Mouse (Mus musculus): Measurements from ENCODE around the gene Col4a1. TPM values are rescaled to one million over a fixed set of nuclear protein-coding genes. Genes with fewer than 3 reads are reported as not detected.

Col4a1 gene
- polyA plus RNA-seq, 1 experiment from 2014 or later = 68.6 TPM

- no peak for ATAC-seq
- Histone ChIP-seq H3K9ac (ENCODE audit: low read depth, low read length) (no peak overlapping the region), H3K4me3 (ENCODE audit: low read length) (no peak overlapping the region), H3K9me3 (ENCODE audit: control insufficient read depth, low read length) (no peaks in the 10 kb centered on the region), H3K4me1 (ENCODE audit: control insufficient read depth, insufficient read depth, low read depth, low read length) (no peaks in the 10 kb centered on the region; the same call in 1 of the 2 replicates), H3K27me3 (replicated peaks; ENCODE audit: control insufficient read depth, insufficient read depth, low read length) (no peaks in the 10 kb centered on the region), H3K27ac (ENCODE audit: low read depth, low read length) (no peak overlapping the region), H3K36me3 (ENCODE audit: control insufficient read depth, insufficient read depth, low read length) (no peaks in the 10 kb centered on the region), H3K4me2 (ENCODE audit: low read length) (no peak overlapping the region)
- WGBS = 71% methylated on average over 13 of the region's 13 CpGs
Measured at GRCm38 (mm10) chr8:11257079-11258017, 55.3 kb downstream of the Col4a1 start.

- no peaks in the 10 kb centered on the region; the same call in 1 of the 2 replicates for H3K4me1 ChIP-seq (ENCODE audit: control insufficient read depth, insufficient read depth, low read depth, low read length)
- H3K9ac ChIP-seq (ENCODE audit: low read depth, low read length) = no peak overlapping the region
- peak overlapping the region; percentile 1; the same call in 1 of the 2 replicates for H3K27ac ChIP-seq (ENCODE audit: low read depth, low read length)
- H3K4me3 ChIP-seq (ENCODE audit: low read length) = no peak overlapping the region
- WGBS = 74% methylated on average over 7 of the region's 7 CpGs
- ATAC-seq = no peak
- H3K36me3 ChIP-seq (ENCODE audit: control insufficient read depth, insufficient read depth, low read length) = no peaks in the 10 kb centered on the region
- H3K4me2 ChIP-seq (ENCODE audit: low read length) = no peak overlapping the region
- H3K9me3 ChIP-seq (ENCODE audit: control insufficient read depth, low read length) = no peaks in the 10 kb centered on the region
- no peaks in the 10 kb centered on the region for H3K27me3 ChIP-seq (replicated peaks; ENCODE audit: control insufficient read depth, insufficient read depth, low read length)
Measured at GRCm38 (mm10) chr8:11256405-11256804, 56.2 kb downstream of the Col4a1 start.

- WGBS = 86% methylated on average over 7 of the region's 7 CpGs
- H3K4me1 ChIP-seq (ENCODE audit: control insufficient read depth, insufficient read depth, low read depth, low read length) = no peaks in the 10 kb centered on the region; the same call in 1 of the 2 replicates
Measured at GRCm38 (mm10) chr8:11255680-11256079, 56.9 kb downstream of the Col4a1 start.

DNA sequence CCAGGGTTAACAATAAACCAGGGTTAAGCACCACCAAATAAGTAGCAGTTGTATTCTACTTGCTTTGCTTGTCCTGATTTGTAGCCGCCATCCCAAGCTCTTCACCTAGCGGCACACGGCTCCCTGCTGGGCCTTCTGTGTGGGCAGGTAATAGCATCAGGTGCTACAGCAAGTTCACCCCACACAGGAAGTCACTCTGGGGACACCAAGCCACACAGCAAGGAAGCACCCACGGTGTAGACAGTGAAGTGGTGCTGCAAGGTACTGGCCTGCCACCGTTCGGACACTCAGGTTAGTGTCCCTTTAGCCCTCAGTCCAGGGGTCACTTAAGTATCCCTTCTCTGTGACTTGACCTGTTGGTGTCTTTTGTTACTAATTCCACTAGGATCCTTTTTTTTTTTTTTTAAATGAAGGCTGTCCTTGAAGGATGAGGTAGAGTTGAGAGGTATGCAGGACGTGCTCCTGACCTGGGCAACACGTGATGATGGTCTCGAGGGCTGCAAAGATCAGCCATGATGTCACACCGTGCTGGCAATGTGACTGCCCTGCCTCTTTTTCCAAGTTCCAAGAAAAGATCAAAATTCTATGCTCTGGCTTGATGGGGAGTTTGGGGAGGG is 57.6 kb downstream of the Col4a1 start:
- H3K4me3 ChIP-seq (ENCODE audit: low read length) = no peak overlapping the region
- ATAC-seq = no peak
- no peak overlapping the region for H3K4me2 ChIP-seq (ENCODE audit: low read length)
- no peak overlapping the region for H3K9ac ChIP-seq (ENCODE audit: low read depth, low read length)
- no peak overlapping the region for H3K27ac ChIP-seq (ENCODE audit: low read depth, low read length)
- H3K9me3 ChIP-seq (ENCODE audit: control insufficient read depth, low read length) = no peaks in the 10 kb centered on the region
- no peaks in the 10 kb centered on the region; the same call in 1 of the 2 replicates for H3K4me1 ChIP-seq (ENCODE audit: control insufficient read depth, insufficient read depth, low read depth, low read length)
- no peaks in the 10 kb centered on the region for H3K27me3 ChIP-seq (replicated peaks; ENCODE audit: control insufficient read depth, insufficient read depth, low read length)
- WGBS = 89% methylated on average over 10 of the region's 10 CpGs
- no peaks in the 10 kb centered on the region for H3K36me3 ChIP-seq (ENCODE audit: control insufficient read depth, insufficient read depth, low read length)

More at GRCm38 (mm10) chr8:11255680-11256079, 56.9 kb downstream of the Col4a1 start:
- Histone ChIP-seq H3K4me3 (ENCODE audit: low read length) (no peak overlapping the region), H3K4me2 (ENCODE audit: low read length) (no peak overlapping the region), H3K27me3 (replicated peaks; ENCODE audit: control insufficient read depth, insufficient read depth, low read length) (no peaks in the 10 kb centered on the region), H3K9ac (ENCODE audit: low read depth, low read length) (no peak overlapping the region), H3K9me3 (ENCODE audit: control insufficient read depth, low read length) (no peaks in the 10 kb centered on the region), H3K36me3 (ENCODE audit: control insufficient read depth, insufficient read depth, low read length) (no peaks in the 10 kb centered on the region), H3K27ac (ENCODE audit: low read depth, low read length) (no peak overlapping the region)
- ATAC-seq = no peak

GRCm38 (mm10) chr8:11254510-11254909 is 58.1 kb downstream of the Col4a1 start:
- Histone ChIP-seq H3K9ac (ENCODE audit: low read depth, low read length) (no peak overlapping the region), H3K27ac (ENCODE audit: low read depth, low read length) (no peak overlapping the region), H3K36me3 (ENCODE audit: control insufficient read depth, insufficient read depth, low read length) (no peaks in the 10 kb centered on the region), H3K4me2 (ENCODE audit: low read length) (no peak overlapping the region), H3K27me3 (replicated peaks; ENCODE audit: control insufficient read depth, insufficient read depth, low read length) (no peaks in the 10 kb centered on the region), H3K9me3 (ENCODE audit: control insufficient read depth, low read length) (no peaks in the 10 kb centered on the region), H3K4me3 (ENCODE audit: low read length) (no peak overlapping the region), H3K4me1 (ENCODE audit: control insufficient read depth, insufficient read depth, low read depth, low read length) (no peaks in the 10 kb centered on the region; the same call in 1 of the 2 replicates)
- no peak for ATAC-seq
- 73% methylated on average over 2 of the region's 2 CpGs for WGBS

GRCm38 (mm10) chr8:11253556-11253955 is 59.1 kb downstream of the Col4a1 start:
- Histone ChIP-seq H3K4me2 (ENCODE audit: low read length) (no peak overlapping the region), H3K4me1 (ENCODE audit: control insufficient read depth, insufficient read depth, low read depth, low read length) (no peaks in the 10 kb centered on the region; the same call in 1 of the 2 replicates), H3K36me3 (ENCODE audit: control insufficient read depth, insufficient read depth, low read length) (no peaks in the 10 kb centered on the region), H3K4me3 (ENCODE audit: low read length) (no peak overlapping the region), H3K27ac (ENCODE audit: low read depth, low read length) (no peak overlapping the region), H3K9ac (ENCODE audit: low read depth, low read length) (no peak overlapping the region), H3K9me3 (ENCODE audit: control insufficient read depth, low read length) (no peaks in the 10 kb centered on the region), H3K27me3 (replicated peaks; ENCODE audit: control insufficient read depth, insufficient read depth, low read length) (no peaks in the 10 kb centered on the region)
- WGBS = 59% methylated on average over 1 of the region's 1 CpGs
- ATAC-seq = peak; percentile 76

- Histone ChIP-seq H3K4me2 (ENCODE audit: low read length) (no peak overlapping the region), H3K4me3 (ENCODE audit: low read length) (no peak overlapping the region), H3K36me3 (ENCODE audit: control insufficient read depth, insufficient read depth, low read length) (no peaks in the 10 kb centered on the region), H3K27ac (ENCODE audit: low read depth, low read length) (no peak overlapping the region), H3K9me3 (ENCODE audit: control insufficient read depth, low read length) (no peaks in the 10 kb centered on the region), H3K4me1 (ENCODE audit: control insufficient read depth, insufficient read depth, low read depth, low read length) (no peaks in the 10 kb centered on the region; the same call in 1 of the 2 replicates), H3K9ac (ENCODE audit: low read depth, low read length) (no peak overlapping the region), H3K27me3 (replicated peaks; ENCODE audit: control insufficient read depth, insufficient read depth, low read length) (no peaks in the 10 kb centered on the region)
- ATAC-seq = no peak
- 88% methylated on average over 10 of the region's 10 CpGs for WGBS
Measured at GRCm38 (mm10) chr8:11253041-11253440, 59.6 kb downstream of the Col4a1 start.

GRCm38 (mm10) chr8:11252235-11252774 is 60.3 kb downstream of the Col4a1 start:
- H3K9me3 ChIP-seq (ENCODE audit: control insufficient read depth, low read length) = no peaks in the 10 kb centered on the region
- no peak overlapping the region for H3K4me3 ChIP-seq (ENCODE audit: low read length)
- no peaks in the 10 kb centered on the region for H3K36me3 ChIP-seq (ENCODE audit: control insufficient read depth, insufficient read depth, low read length)
- H3K4me2 ChIP-seq (ENCODE audit: low read length) = no peak overlapping the region
- 63% methylated on average over 7 of the region's 7 CpGs for WGBS
- H3K4me1 ChIP-seq (ENCODE audit: control insufficient read depth, insufficient read depth, low read depth, low read length) = no peaks in the 10 kb centered on the region
- no peaks in the 10 kb centered on the region for H3K27me3 ChIP-seq (replicated peaks; ENCODE audit: control insufficient read depth, insufficient read depth, low read length)
- no peak overlapping the region for H3K9ac ChIP-seq (ENCODE audit: low read depth, low read length)
- no peak; the same call in 1 of the 2 replicates for ATAC-seq
- H3K27ac ChIP-seq (ENCODE audit: low read depth, low read length) = no peak overlapping the region

DNA sequence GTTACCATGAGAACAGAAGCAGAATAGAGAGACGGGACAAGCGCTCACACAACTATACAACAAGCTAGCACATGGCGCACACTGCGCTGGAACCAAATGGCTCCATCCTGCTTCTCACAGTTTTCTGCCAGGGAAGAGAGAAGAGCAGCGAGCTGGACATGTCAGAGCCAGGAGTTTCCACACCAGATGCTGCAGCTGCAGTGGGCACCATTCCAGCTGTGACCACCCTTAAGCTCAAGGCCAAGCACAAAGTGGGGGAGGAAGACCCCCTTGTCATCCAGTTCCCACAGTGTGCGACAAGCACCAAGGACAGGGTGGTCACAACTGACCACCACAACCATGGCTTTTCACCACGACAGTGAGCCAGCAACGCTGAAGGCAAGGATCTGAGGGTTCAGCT is 62.5 kb downstream of the Col4a1 start:
- Histone ChIP-seq H3K9me3 (ENCODE audit: control insufficient read depth, low read length) (no peaks in the 10 kb centered on the region), H3K4me2 (ENCODE audit: low read length) (no peak overlapping the region), H3K9ac (ENCODE audit: low read depth, low read length) (no peak overlapping the region), H3K4me1 (ENCODE audit: control insufficient read depth, insufficient read depth, low read depth, low read length) (no peaks in the 10 kb centered on the region), H3K27me3 (replicated peaks; ENCODE audit: control insufficient read depth, insufficient read depth, low read length) (no peaks in the 10 kb centered on the region), H3K27ac (ENCODE audit: low read depth, low read length) (0 out of 2 replicates have a peak overlapping the region, but pooled peaks have one; percentile 5), H3K36me3 (ENCODE audit: control insufficient read depth, insufficient read depth, low read length) (no peaks in the 10 kb centered on the region), H3K4me3 (ENCODE audit: low read length) (no peak overlapping the region)
- ATAC-seq = no peak
- WGBS = 75% methylated on average over 8 of the region's 8 CpGs

Measured in hindbrain, embryonic 16.5 days (tissue).